Mouse (Mus musculus) C2C12 (cell line): ENCODE measurements at regions not wholly inside any gene's neighbourhood (a gene's known extent, or its start where the extent isn't known, plus 50 kb on each side); places are given as distances from the start of the nearest gene placed in this dataset.

ENCODE experiments used
- CEBPB ChIP-seq: IDR thresholded peaks from one replicate; pipeline ENCODE4 v1.6.1; 2011; ENCODE audit warnings: low read depth, mild to moderate bottlenecking, control low read depth, moderate library complexity
- CTCF ChIP-seq: IDR thresholded peaks from one replicate; pipeline ENCODE4 v1.5.1; 2011; ENCODE audit not compliant: control insufficient read depth, insufficient read depth, insufficient read length
- FOSL1 ChIP-seq: IDR thresholded peaks from one replicate; pipeline ENCODE4 v1.8.0; 2011; ENCODE audit warnings: mild to moderate bottlenecking, low read length; ENCODE audit not compliant: poor library complexity, insufficient read depth, severe bottlenecking
- MAX ChIP-seq: IDR thresholded peaks from one replicate; pipeline ENCODE4 v1.6.1; 2011; ENCODE audit warnings: mild to moderate bottlenecking, control low read depth
- MYOD1 ChIP-seq: IDR thresholded peaks from one replicate; pipeline ENCODE4 v1.6.1; 2011; ENCODE audit warnings: low read depth; ENCODE audit not compliant: control insufficient read depth, insufficient read length
- MYOG ChIP-seq: IDR thresholded peaks from one replicate; pipeline ENCODE4 v1.6.1; 2011; ENCODE audit not compliant: control insufficient read depth, insufficient read length; ENCODE audit errors: extremely low read depth

GRCm38 (mm10) chr5:91262526-91262925, 123.1 kb downstream of the Areg start:
- TF ChIP-seq CTCF (no peak), CEBPB (no peak), MAX (no peak), MYOD1 (no peak), MYOG (no peak), FOSL1 (no peak)
